Mouse (Mus musculus) sigmoid colon, adult 10 weeks (tissue): ENCODE results near the gene Topaz1. TPM values are rescaled to one million over a fixed set of nuclear protein-coding genes. Genes with fewer than 3 reads are reported as not detected.

ENCODE experiments used
- polyA plus RNA-seq: library from polyadenylated mRNA; stranded (reverse); fragments of 350-450 nt; fragmentation: Illumina TruSeq; extraction: RNeasy Lipid Tissue Mini Kit (QIAGEN cat#74804); gene quantifications from one replicate; pipeline ENCODE4 v1.2.3, GENCODE M21; 2014; ENCODE audit warnings: low read depth, low replicate concordance

Topaz1 gene
- polyA plus RNA-seq: not detected

GRCm38 (mm10) chr9:122747060-122747459 lies at the start of gene Topaz1:
TSS of gene Topaz1 (plus strand) at chr9:122747346.

DNA sequence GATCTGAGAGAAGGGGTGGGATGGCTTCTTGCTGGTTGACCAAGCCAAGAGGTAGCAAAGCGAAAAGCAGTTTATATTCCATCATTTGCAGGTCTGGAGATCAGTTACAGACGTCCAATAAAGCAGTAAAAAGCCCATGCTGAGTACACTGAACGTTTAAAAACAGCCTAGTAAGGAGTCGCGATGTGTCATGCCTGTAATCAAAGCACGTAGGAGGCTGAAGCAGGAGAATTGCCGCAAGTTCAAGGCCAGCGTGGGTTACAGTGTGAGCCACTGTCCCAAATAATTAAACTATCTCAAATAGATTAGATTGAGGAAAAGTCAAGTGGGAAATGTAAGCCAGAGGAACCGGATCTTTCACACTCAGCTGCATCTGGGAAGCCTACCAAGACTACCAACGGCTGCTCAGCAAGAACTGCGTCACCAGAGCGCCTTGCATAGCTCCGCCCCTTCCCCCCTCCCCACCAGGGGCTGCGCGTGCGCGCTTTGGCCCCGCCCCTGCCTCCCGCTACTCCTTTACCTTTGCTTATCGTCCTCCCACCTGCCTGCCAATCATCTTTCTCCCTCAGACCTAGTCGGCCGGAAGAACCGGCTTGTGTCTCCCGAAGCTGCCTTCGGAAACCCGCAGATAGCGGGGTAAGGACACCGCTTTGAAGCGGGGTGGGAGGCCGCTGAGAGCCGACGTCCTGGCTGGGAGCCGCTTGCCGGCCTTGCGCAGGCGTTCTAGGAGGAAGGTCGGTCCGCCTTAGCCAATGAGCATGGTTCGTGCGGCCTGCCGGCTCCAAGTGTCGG lies 58.1 kb downstream of the Topaz1 start, which contains the start of gene Tcaim:
Tcaim (plus strand) TSS at position 487 of the 792 bp plus-strand sequence.

DNA sequence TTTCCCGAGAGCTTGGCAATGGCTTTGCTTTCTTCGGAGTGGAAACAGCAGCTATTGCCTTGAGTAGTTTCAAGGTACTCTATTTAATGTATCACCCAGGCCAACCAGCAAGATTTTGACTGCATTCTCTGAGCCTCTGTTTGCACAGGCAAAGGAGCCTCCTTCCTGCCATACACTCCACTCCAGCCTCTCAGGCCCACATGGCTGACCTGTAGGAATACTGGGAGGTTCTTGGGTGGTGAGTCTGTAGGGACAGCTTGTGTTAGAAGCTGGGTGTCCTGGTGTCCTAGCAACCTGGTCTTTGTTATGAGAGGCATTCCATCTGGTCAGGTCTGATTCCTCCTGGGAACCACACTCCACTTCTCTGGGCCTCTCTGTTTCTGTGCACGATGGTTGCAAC lies 96.6 kb downstream of the Topaz1 start, which contains the start of gene Gm35549:
Gm35549 (minus strand) TSS at position 276 of the 400 bp plus-strand sequence.

Other genes starting within 250 kb of the Topaz1 start
- gene Tcaim, start 58.2 kb downstream of the Topaz1 start, polyA plus RNA-seq: 17.8 TPM
- gene Gm35549, start 96.7 kb downstream of the Topaz1 start, polyA plus RNA-seq: not detected
- 161 TPM for gene Zfp445, start 118.7 kb downstream of the Topaz1 start, polyA plus RNA-seq
- gene Zkscan7, start 138.3 kb downstream of the Topaz1 start, polyA plus RNA-seq: 40.1 TPM
- gene Zfp105, start 175.7 kb downstream of the Topaz1 start, polyA plus RNA-seq: 3.2 TPM
- gene 1110059G10Rik, start 203.7 kb downstream of the Topaz1 start, polyA plus RNA-seq: 105 TPM
- gene Kif15, start 203.7 kb downstream of the Topaz1 start, polyA plus RNA-seq: 29.9 TPM